Mouse (Mus musculus) adrenal gland, postnatal 14 days (tissue): ENCODE measurements at regions not wholly inside any gene's neighbourhood (a gene's known extent, or its start where the extent isn't known, plus 50 kb on each side); places are given as distances from the start of the nearest gene placed in this dataset.
A peak's percentile ranks its signal among the peaks of the same experiment; 100 is the strongest.

Source experiments
- DNase-seq: peaks from one replicate; pipeline ENCODE4 v3.0.0; 2021; ENCODE audit warnings: mixed read lengths

- DNase-seq = no peak
These were observed 961.7 kb upstream of the Slc39a10 start for GRCm38 (mm10) chr1:47854372-47854771.

GRCm38 (mm10) chr1:47853911-47854310 is 961.3 kb upstream of the Slc39a10 start:
- no peak for DNase-seq

- DNase-seq = no peak
These were observed 948.2 kb upstream of the Slc39a10 start for GRCm38 (mm10) chr1:47840811-47841210.

- DNase-seq = no peak
These were observed 941.4 kb upstream of the Slc39a10 start for GRCm38 (mm10) chr1:47834072-47834471.

- DNase-seq = no peak
These were observed 934.6 kb upstream of the Slc39a10 start for GRCm38 (mm10) chr1:47827206-47827605.

GRCm38 (mm10) chr1:47809508-47809907 is 916.9 kb upstream of the Slc39a10 start:
- peak; percentile 6 for DNase-seq

- DNase-seq = no peak
These were observed 902.1 kb upstream of the Slc39a10 start for GRCm38 (mm10) chr1:47794763-47795162.
